Mouse (Mus musculus) testis, adult 2 months (tissue): ENCODE data around the gene Plscr4.

Experiments used
- CTCF ChIP-seq: fragments of 200-500 bp; IDR thresholded peaks from 2 replicates; pipeline ENCODE4 v1.5.1; 2012; ENCODE audit warnings: low read depth, mild to moderate bottlenecking, inconsistent platforms, low read length, moderate library complexity; ENCODE audit not compliant: control insufficient read depth, insufficient read depth, insufficient replicate concordance
- POLR2A ChIP-seq: fragments of 200-500 bp; IDR thresholded peaks from 2 replicates; pipeline ENCODE4 v1.6.1; 2012; ENCODE audit warnings: low read depth, mild to moderate bottlenecking, inconsistent platforms, low read length, moderate library complexity; ENCODE audit not compliant: control insufficient read depth

- no peak for TF ChIP-seq CTCF
- no peak for TF ChIP-seq POLR2A
These were observed 15.2 kb downstream of the Plscr4 start for GRCm38 (mm10) chr9:92472256-92472855.
